8 mouse cellular contexts compared by ENCODE assay signal in genomic region chr1:121419084-121419483, GRCm38 (mm10). TPM values are rescaled to one million over a fixed set of nuclear protein-coding genes. Genes with fewer than 3 reads are reported as not detected.
DNase-seq lines count a peak whose midpoint lies in the region; TF ChIP-seq lines count a peak whose summit lies in the region.

No protein-coding gene starts in this region.

- H3K4me1 ChIP-seq in cortical plate, adult 2 months (ENCODE audit: control insufficient read depth, insufficient read depth, low read length) = no peaks in the 10 kb centered on the region

- TF ChIP-seq POLR2A in cortical plate, adult 2 months (IDR thresholded peaks at IDR 0.05; ENCODE audit: extremely low read depth, insufficient read depth, low read length) = no peak

- peak; percentile 59 for TF ChIP-seq CTCF in cortical plate, adult 2 months (IDR thresholded peaks at IDR 0.05; ENCODE audit: extremely low read depth, insufficient read depth, low read length)

- peak; percentile 19 for DNase-seq in heart, postnatal 4 days
- DNase-seq in heart, adult 11 months = no peak
- DNase-seq in right cerebral cortex, adult 2 months (ENCODE audit: low spot score in 2 of 2) = peak; percentile 50 to 60
- no peak for DNase-seq in right cerebral cortex, postnatal 25 days
- peak; percentile 44 for DNase-seq in naive thymus-derived CD4-positive, alpha-beta T cell, adult 2 months (ENCODE audit: low read depth)
- no peak for DNase-seq in heart, adult 18-20 months
- no peak for DNase-seq in layer of hippocampus, adult 11-12 months (ENCODE audit: low spot score)

- no peak overlapping the region for H3K27ac ChIP-seq in cortical plate, adult 2 months (ENCODE audit: insufficient read depth, low read length)

- no peak overlapping the region for H3K4me3 ChIP-seq in cortical plate, adult 2 months (ENCODE audit: insufficient read depth, low read length)

RNA-seq across cellular contexts. Expression of gene Ccdc93, which starts 11.8 kb away (rescaled TPM):
- 10 to 100 TPM; 11.2 to 13.0 TPM for total RNA-seq in heart, postnatal 4 days (2021)
- polyA plus RNA-seq in cortical plate, adult 2 months (2012; rRNA removed) = 16.0 and 16.4 TPM in 2 replicates
- 10 to 100 TPM; 14.5 to 15.0 TPM for total RNA-seq in heart, adult 18-20 months (2021)

Comparison
In these comparisons a context has a peak if more than half of its experiments do, and no peak if none do; other contexts are left out.
1. DNase-seq: peak in heart, postnatal 4 days (single experiment), right cerebral cortex, adult 2 months (2 of 2) and naive thymus-derived CD4-positive, alpha-beta T cell, adult 2 months (single experiment); none in heart, adult 11 months (single experiment), right cerebral cortex, postnatal 25 days (single experiment), heart, adult 18-20 months (0 of 2) and layer of hippocampus, adult 11-12 months (single experiment).